Mouse (Mus musculus) retina, postnatal 7 days (tissue): ENCODE results near the gene Faap100.
A peak's percentile ranks its signal among the peaks of the same experiment; 100 is the strongest.
"Not testable (repeated sequence)": the region's sequence is repeated elsewhere in the genome, so short reads cannot be mapped to it uniquely, and the experiment has no call there.

Experiments
- DNase-seq: peaks from one replicate; pipeline ENCODE4 v3.0.0-alpha.2; 2012; ENCODE audit warnings: low read depth, low spot score

Faap100 gene

GRCm38 (mm10) chr11:120378611-120379540, at the start of gene Faap100:
Gene Faap100 (minus strand): TSS chr11:120378764.
- peak; percentile 86 for DNase-seq

- no peak for DNase-seq
Measured at GRCm38 (mm10) chr11:120426727-120427126, 48.2 kb upstream of the Faap100 start.

GRCm38 (mm10) chr11:120423569-120424295, 45.2 kb upstream of the Faap100 start:
- DNase-seq: peak; percentile 61

GRCm38 (mm10) chr11:120422651-120423568, 44.3 kb upstream of the Faap100 start:
- no peak for DNase-seq

GRCm38 (mm10) chr11:120418592-120418991, 40.0 kb upstream of the Faap100 start:
- DNase-seq: no peak

GRCm38 (mm10) chr11:120417852-120418251, 39.3 kb upstream of the Faap100 start:
- no peak for DNase-seq

GRCm38 (mm10) chr11:120413621-120414020, 35.1 kb upstream of the Faap100 start:
- DNase-seq: not testable (repeated sequence)

- no peak for DNase-seq
Measured at GRCm38 (mm10) chr11:120406445-120406844, 27.9 kb upstream of the Faap100 start.

GRCm38 (mm10) chr11:120405867-120406266, 27.3 kb upstream of the Faap100 start:
- no peak for DNase-seq

- no peak for DNase-seq
Measured at GRCm38 (mm10) chr11:120404814-120405213, 26.2 kb upstream of the Faap100 start.

GRCm38 (mm10) chr11:120399319-120399718, 20.8 kb upstream of the Faap100 start:
- no peak for DNase-seq

GRCm38 (mm10) chr11:120397602-120398001, 19.0 kb upstream of the Faap100 start:
- no peak for DNase-seq

- DNase-seq: no peak
Measured at GRCm38 (mm10) chr11:120395661-120396060, 17.1 kb upstream of the Faap100 start.

- no peak for DNase-seq
Measured at GRCm38 (mm10) chr11:120388580-120388979, 10.0 kb upstream of the Faap100 start.

- no peak for DNase-seq
Measured at GRCm38 (mm10) chr11:120387157-120387556, 8.6 kb upstream of the Faap100 start.

GRCm38 (mm10) chr11:120386632-120387031, 8.1 kb upstream of the Faap100 start:
- no peak for DNase-seq

GRCm38 (mm10) chr11:120382509-120382908, 3.9 kb upstream of the Faap100 start:
- no peak for DNase-seq

GRCm38 (mm10) chr11:120381157-120381556, 2.6 kb upstream of the Faap100 start:
- DNase-seq: no peak

- no peak for DNase-seq
Measured at GRCm38 (mm10) chr11:120380271-120380670, 1.7 kb upstream of the Faap100 start.

- DNase-seq: peak; percentile 9
Measured at GRCm38 (mm10) chr11:120378031-120378610, 443 bp downstream of the Faap100 start.

GRCm38 (mm10) chr11:120377337-120377736, 1.2 kb downstream of the Faap100 start:
- DNase-seq: no peak
